Mouse (Mus musculus) thymus, adult 2 months (tissue): ENCODE data around the gene Nr4a1.

ENCODE experiments used
- CTCF ChIP-seq: fragments of 200-500 bp; IDR thresholded peaks from 2 replicates; pipeline ENCODE4 v1.5.1; 2012; ENCODE audit warnings: mild to moderate bottlenecking, control low read depth, low read length, moderate library complexity, borderline replicate concordance; ENCODE audit not compliant: control insufficient read depth, poor library complexity, insufficient read depth; ENCODE audit errors: extremely low read depth
- POLR2A ChIP-seq: fragments of 200-500 bp; IDR thresholded peaks from 2 replicates; pipeline ENCODE4 v1.6.1; 2012; ENCODE audit warnings: mild to moderate bottlenecking, low read length, control low read depth, moderate library complexity; ENCODE audit not compliant: control insufficient read depth, poor library complexity, insufficient read depth; ENCODE audit errors: extremely low read depth

GRCm38 (mm10) chr15:101241236-101241635, 12.8 kb upstream of the Nr4a1 start:
- no peak for TF ChIP-seq POLR2A
- no peak for TF ChIP-seq CTCF
